Mouse (Mus musculus): ENCODE results near the gene Diaph3. TPM values are rescaled to one million over a fixed set of nuclear protein-coding genes. Genes with fewer than 3 reads are reported as not detected.

Gene Diaph3
- polyA plus RNA-seq, 1 experiment from 2014 or later = 15.3 TPM

- WGBS = 62% methylated on average over 5 of the region's 5 CpGs
- no peak overlapping the region for H3K4me3 ChIP-seq (ENCODE audit: control insufficient read depth in 1 of 2, insufficient read depth in 1 of 2, low read depth in 1 of 2, low read length in 2 of 2)
- H3K4me1 ChIP-seq (ENCODE audit: control insufficient read depth in 2 of 2, insufficient read depth in 2 of 2, low read length in 2 of 2) = peaks cover 0 to 2% of the 10 kb centered on the region in 2 experiments; a peak in 1 of 4 replicates
- no peak overlapping the region for H3K9ac ChIP-seq (ENCODE audit: low read length)
- ATAC-seq (ENCODE audit: insufficient number of reproducible peaks, insufficient read depth, low FRiP score, low read depth) = no peak
- H3K27me3 ChIP-seq (ENCODE audit: control insufficient read depth, insufficient read depth, low read length) = no peaks in the 10 kb centered on the region
- H3K4me2 ChIP-seq (ENCODE audit: low read length) = no peak overlapping the region
- no peaks in the 10 kb centered on the region for H3K9me3 ChIP-seq (ENCODE audit: control insufficient read depth, low read length)
- H3K27ac ChIP-seq (replicated peaks in 1 of 2; ENCODE audit: control insufficient read depth in 1 of 2, insufficient read depth in 1 of 2, low read depth in 2 of 2, low read length in 2 of 2) = no peak overlapping the region
- H3K36me3 ChIP-seq (ENCODE audit: control insufficient read depth, insufficient read depth, low read length) = no peaks in the 10 kb centered on the region
These were observed 516.1 kb downstream of the Diaph3 start for GRCm38 (mm10) chr14:86624816-86625425.

GRCm38 (mm10) chr14:86619637-86620036 is 521.4 kb downstream of the Diaph3 start:
- no peaks in the 10 kb centered on the region for H3K4me1 ChIP-seq (ENCODE audit: control insufficient read depth in 2 of 2, insufficient read depth in 2 of 2, low read length in 2 of 2)
- H3K4me3 ChIP-seq (ENCODE audit: control insufficient read depth in 1 of 2, insufficient read depth in 1 of 2, low read depth in 1 of 2, low read length in 2 of 2) = no peak overlapping the region
- no peak overlapping the region for H3K9ac ChIP-seq (ENCODE audit: low read length)
- no peaks in the 10 kb centered on the region for H3K27me3 ChIP-seq (ENCODE audit: control insufficient read depth, insufficient read depth, low read length)
- ATAC-seq (ENCODE audit: insufficient number of reproducible peaks, insufficient read depth, low FRiP score, low read depth) = no peak
- no peaks in the 10 kb centered on the region for H3K9me3 ChIP-seq (ENCODE audit: control insufficient read depth, low read length)
- H3K27ac ChIP-seq (replicated peaks in 1 of 2; ENCODE audit: control insufficient read depth in 1 of 2, insufficient read depth in 1 of 2, low read depth in 2 of 2, low read length in 2 of 2) = no peak overlapping the region
- H3K36me3 ChIP-seq (ENCODE audit: control insufficient read depth, insufficient read depth, low read length) = no peaks in the 10 kb centered on the region
- H3K4me2 ChIP-seq (ENCODE audit: low read length) = no peak overlapping the region
- WGBS = 45% methylated on average over 5 of the region's 5 CpGs

Small RNAs within 50 kb of the gene (microRNA-seq; reads per million reads assigned to microRNA genes)
- gene Gm23438 = not detected
